Mouse (Mus musculus) right cerebral cortex, adult 2 months (tissue): ENCODE results near the gene Carm1.
A peak's percentile ranks its signal among the peaks of the same experiment; 100 is the strongest.
"Not testable (repeated sequence)": the region's sequence is repeated elsewhere in the genome, so short reads cannot be mapped to it uniquely, and the experiment has no call there.

Experiments
- DNase-seq, 2 experiments: peaks; one replicate each; pipeline ENCODE4 v3.0.0; 2021 to 2022; ENCODE audit warnings: low spot score in 2 of 2

Gene Carm1

GRCm38 (mm10) chr9:21546789-21547074 is at the start of gene Carm1:
Gene Carm1, plus strand, starts transcription at chr9:21546894.
- DNase-seq: no peak

GRCm38 (mm10) chr9:21497050-21497542 is 49.6 kb upstream of the Carm1 start:
- no peak for DNase-seq

- no peak for DNase-seq
Measured at GRCm38 (mm10) chr9:21497664-21498063, 49.0 kb upstream of the Carm1 start.

- DNase-seq: no peak
Measured at GRCm38 (mm10) chr9:21498284-21498902, 48.3 kb upstream of the Carm1 start.

- no peak for DNase-seq
Measured at GRCm38 (mm10) chr9:21503352-21503751, 43.3 kb upstream of the Carm1 start.

- DNase-seq: no peak
Measured at GRCm38 (mm10) chr9:21505767-21506166, 40.9 kb upstream of the Carm1 start.

GRCm38 (mm10) chr9:21507753-21508430 is 38.8 kb upstream of the Carm1 start:
- no peak for DNase-seq

- DNase-seq: no peak
Measured at GRCm38 (mm10) chr9:21508871-21509404, 37.8 kb upstream of the Carm1 start.

GRCm38 (mm10) chr9:21509772-21510688 is 36.7 kb upstream of the Carm1 start, which contains the start of gene Tmed1:
Gene Tmed1, minus strand, starts transcription at chr9:21510252.
- peak; percentile 93 to 96 for DNase-seq

GRCm38 (mm10) chr9:21510689-21511015 is 36.0 kb upstream of the Carm1 start:
- DNase-seq: no peak

GRCm38 (mm10) chr9:21511052-21511451 is 35.6 kb upstream of the Carm1 start:
- DNase-seq: no peak

- no peak for DNase-seq
Measured at GRCm38 (mm10) chr9:21513466-21513865, 33.2 kb upstream of the Carm1 start.

GRCm38 (mm10) chr9:21517947-21518495 is 28.7 kb upstream of the Carm1 start:
- no peak for DNase-seq

GRCm38 (mm10) chr9:21518690-21519089 is 28.0 kb upstream of the Carm1 start:
- DNase-seq: not testable (repeated sequence)

GRCm38 (mm10) chr9:21525142-21525936 is 21.4 kb upstream of the Carm1 start:
- no peak for DNase-seq

GRCm38 (mm10) chr9:21525937-21526633 is 20.6 kb upstream of the Carm1 start, which contains the start of gene AB124611:
Gene AB124611, plus strand, starts transcription at chr9:21526176.
- DNase-seq: no peak

GRCm38 (mm10) chr9:21526634-21526944 is 20.1 kb upstream of the Carm1 start:
- DNase-seq: no peak

- no peak for DNase-seq
Measured at GRCm38 (mm10) chr9:21527100-21527801, 19.4 kb upstream of the Carm1 start.

GRCm38 (mm10) chr9:21527917-21528324 is 18.8 kb upstream of the Carm1 start:
- DNase-seq: no peak

GRCm38 (mm10) chr9:21536501-21536900 is 10.2 kb upstream of the Carm1 start:
- DNase-seq: no peak
